Mouse (Mus musculus): ENCODE measurements around the gene Lipc.

Lipc gene

DNA sequence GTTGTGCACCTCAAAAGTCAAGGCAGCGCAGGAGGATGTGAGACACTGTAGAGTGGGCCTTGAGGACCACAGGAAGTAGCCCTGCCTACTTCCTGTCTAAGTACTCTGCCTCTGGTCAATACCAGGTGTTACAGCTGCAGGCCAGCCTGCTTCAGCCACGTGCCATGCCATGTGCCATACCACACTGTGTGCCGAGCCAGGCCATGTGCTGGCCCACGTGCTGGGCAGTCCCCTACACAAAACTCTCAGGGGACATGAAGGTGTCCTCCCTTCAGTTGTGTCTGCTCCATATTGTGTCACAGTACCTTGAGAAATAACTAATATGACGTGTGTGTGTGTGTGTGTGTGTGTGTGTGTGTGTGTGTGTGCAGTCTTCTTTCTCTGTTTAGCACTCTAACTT, 4.7 kb downstream of the Lipc start:
- H3K36me3 ChIP-seq (ENCODE audit: insufficient read depth, low read length) = no peaks in the 10 kb centered on the region
- H3K9me3 ChIP-seq (ENCODE audit: low read length) = no peaks in the 10 kb centered on the region
- TF ChIP-seq POU5F1 (IDR thresholded peaks at IDR 0.05; ENCODE audit: borderline replicate concordance, low read length) (no peak), NANOG (IDR thresholded peaks at IDR 0.05; ENCODE audit: borderline replicate concordance, low read length) (no peak), CTCF (conservative IDR thresholded peaks at IDR 0.05; ENCODE audit: low read length) (no peak)
- no peak overlapping the region for H3K4me3 ChIP-seq (replicated peaks; ENCODE audit: low read length)
- H3K4me1 ChIP-seq (replicated peaks; ENCODE audit: low read depth, low read length) = no peaks in the 10 kb centered on the region
- no peaks in the 10 kb centered on the region for H3K27me3 ChIP-seq (ENCODE audit: insufficient read depth, low read length)

DNA sequence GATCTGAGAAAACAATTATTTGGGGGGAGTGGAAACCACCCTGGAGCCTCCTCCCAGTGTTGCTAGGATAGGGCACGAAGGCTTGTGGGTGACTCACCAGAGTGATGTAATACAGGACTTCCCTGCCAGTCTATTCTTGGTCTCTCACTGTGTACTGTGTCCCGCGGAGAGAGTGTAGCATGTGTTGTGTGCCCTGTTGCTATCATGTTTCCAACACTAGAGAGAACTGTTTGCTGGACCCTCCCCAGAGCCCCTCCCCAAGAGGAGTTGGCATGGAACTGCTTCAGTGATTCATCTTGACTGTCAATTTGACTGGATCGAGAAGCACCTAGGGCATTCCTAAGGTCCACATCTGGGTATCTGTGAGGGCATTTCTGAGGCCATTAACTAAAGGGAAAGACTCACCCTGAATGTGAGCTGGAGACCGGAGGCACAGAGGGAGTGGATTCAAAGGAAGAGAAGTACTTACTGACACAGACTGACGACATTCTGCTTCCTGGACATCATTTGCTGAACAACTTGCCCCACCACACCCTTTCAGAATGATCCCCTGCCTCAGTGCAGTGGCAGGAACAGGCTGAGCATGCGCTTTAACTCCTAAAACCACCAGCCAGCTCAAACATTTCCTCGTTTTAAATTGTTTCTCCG, 9.2 kb downstream of the Lipc start:
- H3K4me3 ChIP-seq (replicated peaks; ENCODE audit: low read length) = no peak overlapping the region
- H3K36me3 ChIP-seq (ENCODE audit: insufficient read depth, low read length) = no peaks in the 10 kb centered on the region
- TF ChIP-seq CTCF (conservative IDR thresholded peaks at IDR 0.05; ENCODE audit: low read length) = no peak
- no peak for TF ChIP-seq POU5F1 (IDR thresholded peaks at IDR 0.05; ENCODE audit: borderline replicate concordance, low read length)
- no peak for TF ChIP-seq NANOG (IDR thresholded peaks at IDR 0.05; ENCODE audit: borderline replicate concordance, low read length)
- H3K9me3 ChIP-seq (ENCODE audit: low read length) = no peaks in the 10 kb centered on the region
- H3K4me1 ChIP-seq (replicated peaks; ENCODE audit: low read depth, low read length) = 0 out of 2 replicates have a peak, but pooled peaks cover 3% of the 10 kb centered on the region
- no peaks in the 10 kb centered on the region for H3K27me3 ChIP-seq (ENCODE audit: insufficient read depth, low read length)

DNA sequence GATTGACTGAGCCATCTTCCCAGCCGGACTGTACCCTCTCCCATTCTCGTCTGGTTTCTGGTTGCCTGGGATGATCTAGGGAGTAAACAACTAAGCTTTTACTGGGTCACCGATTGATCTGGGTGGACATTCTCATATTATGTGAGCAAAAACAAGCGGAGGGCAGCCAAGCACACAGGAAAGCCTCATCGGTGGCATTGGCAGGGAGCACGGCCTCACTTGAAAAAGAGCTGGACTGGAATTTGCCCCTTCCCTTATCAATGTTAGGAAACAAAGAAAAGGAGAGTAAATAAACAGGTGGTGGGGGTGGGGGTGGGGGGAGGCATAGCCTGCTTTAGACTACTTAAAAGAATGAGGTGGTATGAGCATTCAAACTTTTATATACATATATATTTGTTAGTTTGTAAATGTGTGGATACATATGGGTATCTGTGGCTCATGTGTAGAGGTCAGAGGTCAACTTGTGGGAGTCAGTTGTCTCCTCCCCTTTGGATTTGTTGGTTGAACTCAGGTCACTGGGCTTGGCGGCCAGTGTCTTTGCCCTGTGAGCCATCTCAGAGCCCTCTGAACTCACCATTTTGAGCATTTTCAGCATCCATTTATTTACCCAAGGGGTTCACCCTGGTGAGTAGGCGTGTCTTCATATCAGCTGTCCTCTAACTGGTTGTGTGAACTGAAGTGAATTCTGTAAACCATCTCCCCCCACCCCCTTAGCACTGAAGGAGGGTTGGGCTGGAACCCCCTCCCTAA, 12.1 kb downstream of the Lipc start:
- no peak overlapping the region for H3K4me3 ChIP-seq (replicated peaks; ENCODE audit: low read length)
- H3K4me1 ChIP-seq (replicated peaks; ENCODE audit: low read depth, low read length) = peaks cover 13% of the 10 kb centered on the region
- H3K9me3 ChIP-seq (ENCODE audit: low read length) = no peaks in the 10 kb centered on the region
- peaks cover 4% of the 10 kb centered on the region; the same call in 1 of the 2 replicates for H3K27me3 ChIP-seq (ENCODE audit: insufficient read depth, low read length)
- no peak for TF ChIP-seq POU5F1 (IDR thresholded peaks at IDR 0.05; ENCODE audit: borderline replicate concordance, low read length)
- no peak for TF ChIP-seq CTCF (conservative IDR thresholded peaks at IDR 0.05; ENCODE audit: low read length)
- no peak for TF ChIP-seq NANOG (IDR thresholded peaks at IDR 0.05; ENCODE audit: borderline replicate concordance, low read length)
- no peaks in the 10 kb centered on the region for H3K36me3 ChIP-seq (ENCODE audit: insufficient read depth, low read length)

GRCm38 (mm10) chr9:70938850-70939249, 13.2 kb downstream of the Lipc start:
- TF ChIP-seq CTCF (conservative IDR thresholded peaks at IDR 0.05; ENCODE audit: low read length) (no peak), POU5F1 (IDR thresholded peaks at IDR 0.05; ENCODE audit: borderline replicate concordance, low read length) (no peak), NANOG (IDR thresholded peaks at IDR 0.05; ENCODE audit: borderline replicate concordance, low read length) (no peak)
- Histone ChIP-seq H3K9me3 (ENCODE audit: low read length) (no peaks in the 10 kb centered on the region), H3K27me3 (ENCODE audit: insufficient read depth, low read length) (peaks cover 4% of the 10 kb centered on the region; the same call in 1 of the 2 replicates), H3K36me3 (ENCODE audit: insufficient read depth, low read length) (no peaks in the 10 kb centered on the region), H3K4me3 (replicated peaks; ENCODE audit: low read length) (no peak overlapping the region), H3K4me1 (replicated peaks; ENCODE audit: low read depth, low read length) (peaks cover 13% of the 10 kb centered on the region)

DNA sequence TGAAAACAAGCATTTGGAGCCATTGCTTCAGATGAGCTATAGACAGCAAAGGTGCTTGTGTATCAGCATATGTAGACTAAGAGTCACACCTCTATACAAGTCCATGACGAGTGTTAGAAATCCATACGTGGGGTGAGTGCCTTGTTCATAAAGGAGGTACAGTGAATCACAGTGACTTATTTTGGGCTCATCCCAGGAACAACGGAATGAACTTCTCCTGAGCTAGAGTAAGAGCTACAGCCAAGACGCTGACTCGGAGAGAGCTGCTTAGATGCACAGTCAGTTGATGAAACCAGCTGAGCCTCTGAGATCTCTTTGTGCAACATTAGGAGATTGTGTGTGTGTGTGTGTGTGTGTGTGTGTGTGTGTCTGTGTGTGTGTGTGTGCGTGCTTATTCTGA, 13.9 kb downstream of the Lipc start:
- no peaks in the 10 kb centered on the region for H3K9me3 ChIP-seq (ENCODE audit: low read length)
- no peak overlapping the region for H3K4me3 ChIP-seq (replicated peaks; ENCODE audit: low read length)
- H3K4me1 ChIP-seq (replicated peaks; ENCODE audit: low read depth, low read length) = peaks cover 13% of the 10 kb centered on the region
- no peaks in the 10 kb centered on the region for H3K36me3 ChIP-seq (ENCODE audit: insufficient read depth, low read length)
- TF ChIP-seq NANOG (IDR thresholded peaks at IDR 0.05; ENCODE audit: borderline replicate concordance, low read length) (no peak), POU5F1 (IDR thresholded peaks at IDR 0.05; ENCODE audit: borderline replicate concordance, low read length) (no peak), CTCF (conservative IDR thresholded peaks at IDR 0.05; ENCODE audit: low read length) (no peak)
- H3K27me3 ChIP-seq (ENCODE audit: insufficient read depth, low read length) = peaks cover 4% of the 10 kb centered on the region; the same call in 1 of the 2 replicates

DNA sequence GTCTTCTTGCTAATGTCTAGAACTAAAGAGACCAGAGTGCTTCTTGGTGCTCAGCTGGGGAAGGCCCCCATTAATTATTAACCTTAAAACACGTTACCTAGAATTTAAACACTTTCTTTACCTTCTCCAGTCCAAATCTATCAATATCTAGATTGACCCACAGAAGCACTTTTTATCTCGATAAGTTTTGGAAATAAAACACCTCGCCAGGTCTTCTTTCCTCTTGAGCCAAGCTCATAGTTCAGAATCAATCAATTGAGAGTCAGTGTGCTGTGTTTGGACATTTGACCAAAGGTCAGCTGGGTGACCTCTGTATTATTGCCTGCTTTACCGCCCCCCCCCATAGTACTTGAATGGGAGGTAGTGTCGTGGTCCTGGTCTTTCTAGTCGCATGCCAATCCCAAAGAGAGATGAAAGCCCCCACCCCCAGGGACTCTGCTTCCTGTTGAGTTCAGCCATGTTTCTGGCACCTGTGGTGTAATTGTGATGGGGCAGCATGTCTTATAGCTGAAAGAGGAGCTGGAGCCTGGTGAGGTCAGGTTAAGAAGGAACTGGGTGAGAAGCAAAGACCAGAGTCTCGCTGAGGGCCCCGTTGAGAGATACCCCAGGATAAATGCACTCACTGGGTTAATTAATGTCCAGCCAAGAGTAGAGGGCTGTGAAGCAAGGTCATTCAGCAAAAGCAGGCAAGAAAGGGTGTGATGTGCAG, 17.3 kb downstream of the Lipc start:
- Histone ChIP-seq H3K4me1 (replicated peaks; ENCODE audit: low read depth, low read length) (peaks cover 15% of the 10 kb centered on the region), H3K9me3 (ENCODE audit: low read length) (no peaks in the 10 kb centered on the region)
- TF ChIP-seq POU5F1 (IDR thresholded peaks at IDR 0.05; ENCODE audit: borderline replicate concordance, low read length) = no peak
- TF ChIP-seq NANOG (IDR thresholded peaks at IDR 0.05; ENCODE audit: borderline replicate concordance, low read length) = no peak
- TF ChIP-seq CTCF (conservative IDR thresholded peaks at IDR 0.05; ENCODE audit: low read length) = no peak

GRCm38 (mm10) chr9:70930641-70931020, 21.4 kb downstream of the Lipc start:
- no peaks in the 10 kb centered on the region for H3K9me3 ChIP-seq (ENCODE audit: low read length)
- H3K36me3 ChIP-seq (ENCODE audit: insufficient read depth, low read length) = no peaks in the 10 kb centered on the region
- no peak for TF ChIP-seq CTCF (conservative IDR thresholded peaks at IDR 0.05; ENCODE audit: low read length)
- no peak for TF ChIP-seq NANOG (IDR thresholded peaks at IDR 0.05; ENCODE audit: borderline replicate concordance, low read length)
- TF ChIP-seq POU5F1 (IDR thresholded peaks at IDR 0.05; ENCODE audit: borderline replicate concordance, low read length) = no peak
- H3K4me3 ChIP-seq (replicated peaks; ENCODE audit: low read length) = no peak overlapping the region; the same call in 1 of the 2 replicates
- H3K27me3 ChIP-seq (ENCODE audit: insufficient read depth, low read length) = no peaks in the 10 kb centered on the region
- H3K4me1 ChIP-seq (replicated peaks; ENCODE audit: low read depth, low read length) = peaks cover 7% of the 10 kb centered on the region

More for the DNA sequence above, 17.3 kb downstream of the Lipc start:
- H3K36me3 ChIP-seq (ENCODE audit: insufficient read depth, low read length) = no peaks in the 10 kb centered on the region
- H3K4me3 ChIP-seq (replicated peaks; ENCODE audit: low read length) = no peak overlapping the region
- H3K27me3 ChIP-seq (ENCODE audit: insufficient read depth, low read length) = peaks cover 4% of the 10 kb centered on the region; the same call in 1 of the 2 replicates

All from E14TG2a.4 (cell line).